Mouse (Mus musculus) intestine, embryonic 14.5 days (tissue): Measurements from ENCODE around the gene Fgfr2. TPM values are rescaled to one million over a fixed set of nuclear protein-coding genes. Genes with fewer than 3 reads are reported as not detected.

ENCODE experiments used
- ATAC-seq: fragments of 200-750 bp; cut with Nextera tagmentation; replicated peaks from 2 replicates; pipeline ENCODE4 v1.8.0; 2017; ENCODE audit warnings: low read depth, moderate number of reproducible peaks, moderate TSS enrichment, moderate library complexity; ENCODE audit not compliant: low FRiP score, low TSS enrichment
- DNase-seq: peaks from one replicate; pipeline ENCODE4 v3.0.0-alpha.2; 2018; ENCODE audit warnings: low spot score
- H3K27ac ChIP-seq: fragments of 300-500 bp; sonication (generic); 2 replicates; pipeline ENCODE4 v1.5.1; 2014; ENCODE audit warnings: low read depth, mild to moderate bottlenecking, control low read depth
- H3K27me3 ChIP-seq: fragments of 300-500 bp; sonication (generic); replicated peaks from 2 replicates; pipeline ENCODE4 v1.6.1; 2014; ENCODE audit warnings: low read length, control low read depth; ENCODE audit not compliant: control insufficient read depth, insufficient read depth
- H3K36me3 ChIP-seq: fragments of 300-500 bp; sonication (generic); 2 replicates; pipeline ENCODE4 v1.6.1; 2014; ENCODE audit warnings: low read length, control low read depth; ENCODE audit not compliant: control insufficient read depth, insufficient read depth
- H3K4me1 ChIP-seq: fragments of 300-500 bp; sonication (generic); replicated peaks from 2 replicates; pipeline ENCODE4 v1.6.1; 2014; ENCODE audit warnings: low read length, control low read depth, mixed read lengths; ENCODE audit not compliant: control insufficient read depth, insufficient read depth
- H3K4me2 ChIP-seq: fragments of 300-500 bp; sonication (generic); 2 replicates; pipeline ENCODE4 v1.6.1; 2014; ENCODE audit warnings: low read length
- H3K4me3 ChIP-seq: fragments of 300-500 bp; sonication (generic); 2 replicates; pipeline ENCODE4 v1.5.1; 2014; ENCODE audit warnings: low read depth, low read length, control low read depth, mixed read lengths
- H3K9ac ChIP-seq: fragments of 300-500 bp; sonication (generic); 2 replicates; pipeline ENCODE4 v1.6.1; 2014; ENCODE audit warnings: mild to moderate bottlenecking, low read length
- H3K9me3 ChIP-seq: fragments of 300-500 bp; sonication (generic); 2 replicates; pipeline ENCODE4 v1.6.1; 2016; ENCODE audit warnings: low read length, control low read depth; ENCODE audit not compliant: control insufficient read depth
- WGBS: fragments of 180-500 bp; shearing (Covaris S2); extraction: QIAGEN DNeasy Blood & Tissue Kit; methylation state at CpG from one replicate; pipeline ENCODE4 v1.1.7; 2014; 5-methylcytosine and 5-hydroxymethylcytosine counted together
- polyA plus RNA-seq: library from polyadenylated mRNA; unstranded; fragments of >200 nt; fragmentation: Nextera tagmentation; extraction: Ambion mirVana; gene quantifications from 2 replicates; pipeline ENCODE4 v1.2.1, GENCODE M21; 2014

Gene Fgfr2
- polyA plus RNA-seq, 1 experiment from 2014 or later = 105 TPM

DNA sequence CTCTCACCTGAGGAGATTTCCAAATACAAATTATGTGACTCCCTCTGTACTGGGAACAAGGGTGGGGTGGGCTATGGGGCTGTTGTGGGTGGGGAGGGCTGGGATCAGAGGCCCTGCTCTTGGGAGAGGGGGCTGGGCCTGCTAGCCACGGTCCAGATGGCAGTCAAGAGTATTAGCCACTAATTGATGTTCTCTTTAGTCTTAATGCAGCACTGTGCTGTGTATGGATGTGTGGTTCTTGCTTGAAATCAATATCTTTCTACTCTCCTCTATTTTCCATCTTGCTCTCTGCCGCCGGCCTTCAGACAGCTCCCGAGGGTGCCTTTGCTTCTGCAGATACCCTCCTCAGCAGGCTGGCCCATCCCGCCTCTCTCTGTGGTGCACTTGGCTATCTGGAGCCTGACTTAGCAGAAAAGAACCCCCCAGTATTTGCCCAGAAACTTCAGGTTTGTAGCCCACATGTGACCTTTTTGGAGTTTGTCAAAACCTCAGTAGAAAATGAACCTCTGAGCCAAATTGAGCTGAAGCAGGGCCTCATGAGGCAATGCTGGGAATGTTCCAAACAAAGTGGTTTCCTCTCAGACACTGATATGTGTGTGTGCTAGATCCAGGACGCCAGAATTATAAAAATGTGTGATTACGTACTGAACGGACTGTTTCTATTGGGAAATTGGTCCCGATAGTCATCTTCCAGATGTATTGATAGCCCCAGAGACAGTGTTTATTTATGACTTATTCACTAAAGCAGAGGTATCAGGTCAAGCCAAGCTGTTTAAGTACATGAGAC lies 2379.7 kb downstream of the Fgfr2 start:
- H3K27me3 ChIP-seq = no peaks in the 10 kb centered on the region
- H3K4me3 ChIP-seq = no peak overlapping the region
- H3K27ac ChIP-seq = no peak overlapping the region
- H3K36me3 ChIP-seq = peaks cover 86% of the 10 kb centered on the region
- H3K4me1 ChIP-seq = no peaks in the 10 kb centered on the region
- ATAC-seq (no peak), DNase-seq (no peak)
- WGBS = 85% methylated on average over 9 of the region's 9 CpGs
- no peak overlapping the region for H3K9ac ChIP-seq
- no peak overlapping the region for H3K4me2 ChIP-seq
- no peaks in the 10 kb centered on the region for H3K9me3 ChIP-seq

DNA sequence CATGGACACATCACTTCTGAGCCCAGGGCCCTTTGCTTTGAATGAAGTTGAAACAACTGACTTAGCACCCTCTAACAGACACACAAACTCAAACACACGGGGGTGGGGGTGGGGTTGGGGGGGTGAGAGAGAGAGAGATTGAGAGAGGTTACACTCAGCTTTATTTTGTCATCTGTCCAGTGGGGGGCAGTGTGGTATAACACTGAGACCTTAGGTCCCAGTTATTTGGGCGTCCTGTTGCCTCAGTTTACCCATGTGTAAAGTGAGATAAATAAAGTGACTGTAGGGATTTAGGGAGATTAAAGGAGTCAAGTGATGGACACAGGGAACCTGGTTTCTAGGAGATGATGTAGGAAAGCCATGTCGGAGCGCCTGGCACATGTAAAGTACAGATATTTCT lies 2382.1 kb downstream of the Fgfr2 start:
- Histone ChIP-seq H3K9me3 (no peaks in the 10 kb centered on the region), H3K36me3 (peaks cover 92% of the 10 kb centered on the region)

DNA sequence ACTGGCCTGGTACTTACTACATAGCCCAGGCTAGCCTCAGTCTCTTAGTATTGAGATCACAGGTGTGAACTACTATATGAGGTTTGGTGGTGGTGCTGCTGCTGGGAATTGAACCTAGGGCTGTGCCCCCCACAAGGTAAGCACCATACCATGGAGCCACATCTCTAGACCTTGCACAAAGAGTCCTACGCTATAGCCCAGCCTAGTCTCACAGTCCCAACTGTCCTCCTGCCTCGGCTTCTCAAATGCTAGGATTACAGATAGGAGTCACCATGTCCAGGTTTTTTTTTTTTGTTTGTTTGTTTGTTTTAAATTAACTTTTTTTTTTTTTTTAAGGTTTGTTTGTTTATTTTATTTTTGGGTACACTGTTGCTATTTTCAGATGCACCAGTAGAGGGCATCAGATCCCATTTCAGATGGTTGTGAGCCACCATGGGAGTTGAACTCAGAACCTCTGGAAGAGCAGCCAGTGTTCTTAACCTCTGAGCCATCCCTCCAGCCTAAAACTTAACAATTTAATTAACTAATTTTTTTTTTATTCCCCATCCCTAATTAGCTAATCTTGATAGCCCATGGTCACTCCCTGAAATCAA lies 2388.9 kb downstream of the Fgfr2 start:
- peaks cover 66% of the 10 kb centered on the region for H3K36me3 ChIP-seq
- no peak for ATAC-seq
- no peak for DNase-seq
- no peak overlapping the region for H3K4me3 ChIP-seq
- H3K27me3 ChIP-seq = no peaks in the 10 kb centered on the region
- no peak overlapping the region for H3K4me2 ChIP-seq
- H3K9ac ChIP-seq = no peak overlapping the region
- no peak overlapping the region for H3K27ac ChIP-seq
- H3K4me1 ChIP-seq = no peaks in the 10 kb centered on the region; the same call in 1 of the 2 replicates
- WGBS = 93% methylated on average over 2 of the region's 2 CpGs
- no peaks in the 10 kb centered on the region for H3K9me3 ChIP-seq

More for the DNA sequence above, 2382.1 kb downstream of the Fgfr2 start:
- Histone ChIP-seq H3K4me2 (no peak overlapping the region), H3K4me3 (no peak overlapping the region), H3K27ac (no peak overlapping the region), H3K9ac (no peak overlapping the region), H3K4me1 (no peaks in the 10 kb centered on the region), H3K27me3 (no peaks in the 10 kb centered on the region)
- DNase-seq = no peak
- WGBS = 88% methylated on average over 4 of the region's 4 CpGs
- ATAC-seq = no peak

DNA sequence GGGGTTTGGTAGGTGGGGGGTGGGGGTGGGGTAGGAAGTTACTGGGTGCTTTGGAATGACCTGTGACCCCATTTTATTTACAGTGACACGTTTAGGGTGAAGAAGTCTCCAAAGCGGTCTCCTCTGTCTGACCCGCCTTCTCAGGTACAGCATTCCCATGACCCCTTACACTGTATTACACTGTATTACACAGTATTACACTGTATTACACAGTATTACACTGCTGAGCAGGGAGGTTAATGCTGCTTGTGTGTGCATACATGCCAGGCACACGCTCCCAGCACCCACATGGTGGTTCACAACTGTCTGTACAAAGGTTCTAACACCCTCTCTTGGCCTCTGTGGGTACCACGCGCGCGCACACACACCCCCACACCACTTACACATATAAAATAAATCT lies 2389.7 kb downstream of the Fgfr2 start:
- no peak overlapping the region for H3K27ac ChIP-seq
- no peak overlapping the region for H3K4me3 ChIP-seq
- no peaks in the 10 kb centered on the region; the same call in 1 of the 2 replicates for H3K4me1 ChIP-seq
- no peaks in the 10 kb centered on the region for H3K9me3 ChIP-seq
- no peak for DNase-seq
- peaks cover 66% of the 10 kb centered on the region for H3K36me3 ChIP-seq
- H3K27me3 ChIP-seq = no peaks in the 10 kb centered on the region
- H3K9ac ChIP-seq = no peak overlapping the region
- 91% methylated on average over 8 of the region's 8 CpGs for WGBS
- no peak for ATAC-seq
- no peak overlapping the region for H3K4me2 ChIP-seq

DNA sequence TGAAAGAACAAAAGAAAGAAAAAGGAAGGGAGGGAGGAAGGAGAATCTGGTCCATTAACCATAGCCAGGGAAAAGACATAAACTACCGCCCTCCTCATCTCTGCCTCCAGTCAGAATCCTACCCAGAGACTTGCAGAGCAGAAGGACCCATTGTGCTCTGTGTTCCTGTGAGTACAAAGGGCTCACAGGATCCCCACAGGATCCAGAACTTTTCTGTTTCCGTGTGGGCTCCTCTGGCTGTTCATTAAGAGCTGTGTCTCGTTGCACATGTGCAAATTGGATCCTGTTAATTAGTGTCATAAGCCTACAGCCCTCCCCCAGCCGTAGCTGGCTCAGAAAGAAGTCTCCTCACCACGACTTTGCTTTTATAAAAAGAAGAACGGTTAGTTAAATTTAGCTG lies 2390.2 kb downstream of the Fgfr2 start:
- H3K4me3 ChIP-seq = no peak overlapping the region
- ATAC-seq (no peak), DNase-seq (no peak)
- H3K9me3 ChIP-seq = no peaks in the 10 kb centered on the region
- H3K9ac ChIP-seq = no peak overlapping the region
- 79% methylated on average over 6 of the region's 6 CpGs for WGBS
- H3K36me3 ChIP-seq = peaks cover 67% of the 10 kb centered on the region
- H3K27me3 ChIP-seq = no peaks in the 10 kb centered on the region
- H3K27ac ChIP-seq = no peak overlapping the region
- no peaks in the 10 kb centered on the region; the same call in 1 of the 2 replicates for H3K4me1 ChIP-seq
- no peak overlapping the region for H3K4me2 ChIP-seq

DNA sequence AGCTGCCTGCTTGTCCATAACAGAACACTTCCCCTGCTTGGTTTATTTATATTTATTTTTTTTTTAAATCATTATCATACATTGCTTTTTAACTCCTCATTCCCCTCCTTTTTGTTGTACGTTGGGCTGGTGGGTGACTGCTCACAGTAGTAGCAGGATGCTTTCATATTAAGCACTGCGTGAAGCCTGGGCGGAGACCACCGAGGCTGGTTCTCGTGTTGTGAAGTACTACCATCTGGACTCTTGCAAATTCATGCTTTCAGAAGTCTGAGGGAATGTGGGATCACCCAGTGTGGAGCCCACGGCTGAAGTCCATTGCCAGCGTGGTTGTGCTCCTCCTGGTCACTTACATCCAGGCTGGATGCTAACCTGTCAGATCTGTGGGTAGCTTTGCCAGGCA lies 2391.4 kb downstream of the Fgfr2 start:
- H3K36me3 ChIP-seq = peaks cover 59% of the 10 kb centered on the region
- H3K9ac ChIP-seq = no peak overlapping the region
- no peak overlapping the region for H3K4me3 ChIP-seq
- H3K4me1 ChIP-seq = peaks cover 7% of the 10 kb centered on the region
- no peaks in the 10 kb centered on the region for H3K9me3 ChIP-seq
- ATAC-seq (no peak), DNase-seq (no peak)
- H3K4me2 ChIP-seq = no peak overlapping the region
- H3K27ac ChIP-seq = no peak overlapping the region
- WGBS = 78% methylated on average over 7 of the region's 7 CpGs
- no peaks in the 10 kb centered on the region for H3K27me3 ChIP-seq

DNA sequence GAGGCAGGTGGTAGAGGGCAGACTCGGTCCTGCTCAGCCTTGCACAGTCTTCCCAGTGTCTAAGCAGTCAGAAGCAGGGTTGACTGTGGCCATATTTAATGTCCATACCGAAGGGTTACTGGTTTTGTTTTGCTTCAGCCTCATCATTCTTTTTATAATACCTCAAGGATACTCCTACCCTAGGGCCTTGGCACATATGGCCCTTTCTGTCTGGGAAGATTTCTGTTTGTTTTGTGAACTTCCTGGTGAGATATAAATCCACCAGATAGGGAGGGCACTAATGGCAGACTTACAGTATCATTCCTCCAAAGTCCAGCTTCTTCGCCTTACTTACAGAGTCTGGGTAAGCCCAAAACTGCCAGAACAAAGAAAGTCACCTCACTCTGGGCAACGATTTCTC lies 2395.6 kb downstream of the Fgfr2 start:
- peaks cover 32% of the 10 kb centered on the region for H3K36me3 ChIP-seq
- peaks cover 18% of the 10 kb centered on the region for H3K4me1 ChIP-seq
- WGBS = 83% methylated on average over 4 of the region's 4 CpGs
- DNase-seq (no peak), ATAC-seq (no peak)
- no peaks in the 10 kb centered on the region for H3K27me3 ChIP-seq
- H3K27ac ChIP-seq = no peak overlapping the region
- H3K4me3 ChIP-seq = no peak overlapping the region
- H3K4me2 ChIP-seq = no peak overlapping the region
- H3K9me3 ChIP-seq = no peaks in the 10 kb centered on the region
- H3K9ac ChIP-seq = no peak overlapping the region

DNA sequence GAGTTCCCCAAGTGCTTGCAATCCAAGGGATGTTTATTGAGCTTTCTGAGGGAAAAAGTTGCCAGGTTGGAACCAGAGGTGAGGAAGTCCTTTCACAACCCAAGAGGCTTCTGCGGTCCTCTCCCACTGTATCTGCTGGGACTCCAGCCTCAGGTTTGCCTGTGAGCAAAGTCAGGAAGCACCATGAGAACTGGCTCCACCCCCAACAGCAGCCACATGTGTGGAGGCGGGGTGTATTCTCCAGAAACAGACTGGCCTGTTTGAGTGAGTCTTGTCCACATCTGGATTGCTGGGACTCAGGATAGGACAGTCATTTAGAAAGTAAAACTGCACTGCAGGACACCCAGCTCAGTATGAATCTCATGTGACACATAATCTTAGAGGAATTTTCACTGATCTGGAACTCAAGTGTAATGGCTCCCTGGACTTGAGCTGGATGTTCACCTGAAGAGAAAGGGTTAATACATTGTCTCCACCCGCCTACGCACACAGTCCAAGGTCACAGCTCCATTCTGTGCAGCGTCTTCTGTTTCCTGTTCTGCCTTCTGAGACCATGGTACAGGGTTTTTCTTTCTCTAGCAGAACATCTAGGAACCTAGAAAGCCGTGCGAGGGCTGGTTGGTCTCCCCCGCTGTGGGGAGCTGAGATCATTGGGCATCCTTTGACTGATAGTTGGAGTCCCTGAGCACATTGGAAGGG lies 2396.3 kb downstream of the Fgfr2 start:
- Histone ChIP-seq H3K4me2 (no peak overlapping the region), H3K27me3 (no peaks in the 10 kb centered on the region), H3K27ac (peak overlapping the region; percentile 33; the same call in 1 of the 2 replicates), H3K4me1 (peaks cover 18% of the 10 kb centered on the region), H3K4me3 (no peak overlapping the region), H3K36me3 (peaks cover 32% of the 10 kb centered on the region), H3K9ac (no peak overlapping the region), H3K9me3 (no peaks in the 10 kb centered on the region)
- WGBS = 35% methylated on average over 8 of the region's 8 CpGs
- ATAC-seq (no peak), DNase-seq (no peak)
